Mouse (Mus musculus) testis, adult 2 months (tissue): ENCODE results near the gene Ralgps1. TPM values are rescaled to one million over a fixed set of nuclear protein-coding genes. Genes with fewer than 3 reads are reported as not detected.

Experiments used
- H3K27ac ChIP-seq: fragments of 200-500 bp; 2 replicates; pipeline ENCODE4 v1.5.1; 2012; ENCODE audit warnings: low read depth, low read length; ENCODE audit not compliant: control insufficient read depth, insufficient read depth
- H3K27me3 ChIP-seq: fragments of 200-500 bp; 2 replicates; pipeline ENCODE4 v1.6.1; 2012; ENCODE audit warnings: mild to moderate bottlenecking, low read length, moderate library complexity; ENCODE audit not compliant: control insufficient read depth, insufficient read depth
- H3K36me3 ChIP-seq: fragments of 200-500 bp; 2 replicates; pipeline ENCODE4 v1.6.1; 2012; ENCODE audit warnings: mild to moderate bottlenecking, low read length; ENCODE audit not compliant: control insufficient read depth, insufficient read depth
- H3K4me1 ChIP-seq: fragments of 200-500 bp; 2 replicates; pipeline ENCODE4 v1.6.1; 2012; ENCODE audit warnings: low read length; ENCODE audit not compliant: control insufficient read depth, insufficient read depth
- H3K4me3 ChIP-seq: fragments of 200-500 bp; 2 replicates; pipeline ENCODE4 v1.5.1; 2012; ENCODE audit warnings: low read depth, mild to moderate bottlenecking, low read length, moderate library complexity, mixed read lengths; ENCODE audit not compliant: control insufficient read depth
- CTCF ChIP-seq: fragments of 200-500 bp; IDR thresholded peaks from 2 replicates; pipeline ENCODE4 v1.5.1; 2012; ENCODE audit warnings: low read depth, mild to moderate bottlenecking, inconsistent platforms, low read length, moderate library complexity; ENCODE audit not compliant: control insufficient read depth, insufficient read depth, insufficient replicate concordance
- POLR2A ChIP-seq: fragments of 200-500 bp; IDR thresholded peaks from 2 replicates; pipeline ENCODE4 v1.6.1; 2012; ENCODE audit warnings: low read depth, mild to moderate bottlenecking, inconsistent platforms, low read length, moderate library complexity; ENCODE audit not compliant: control insufficient read depth
- polyA plus RNA-seq: library from polyadenylated mRNA; depleted of rRNA; stranded (reverse); fragments of >200 nt; gene quantifications from 2 replicates; pipeline ENCODE4 v1.2.3, GENCODE M21; 2012

Ralgps1 gene
- polyA plus RNA-seq, 1 experiment = 33.0 TPM

DNA sequence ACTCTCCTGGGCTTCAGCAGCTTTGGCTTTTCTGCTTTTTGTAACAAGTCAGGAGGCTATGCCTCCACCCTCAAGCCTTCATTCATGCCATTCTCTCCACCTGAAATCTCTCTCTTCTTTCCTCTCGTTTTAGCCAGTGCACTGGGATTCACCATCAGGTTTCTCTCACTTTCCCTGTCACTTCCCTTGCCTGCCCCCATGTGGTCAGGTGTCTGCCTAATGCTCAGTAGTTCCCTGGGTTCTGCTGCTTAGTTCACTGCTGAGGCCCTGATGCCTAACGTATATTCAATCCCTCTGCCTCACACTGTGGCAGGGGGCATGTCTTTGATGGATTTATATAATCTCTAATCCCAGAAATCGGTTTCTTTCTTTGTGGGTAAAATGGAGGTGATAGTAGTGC, 29.9 kb upstream of the Ralgps1 start:
- Histone ChIP-seq H3K27ac (no peak overlapping the region), H3K27me3 (no peaks in the 10 kb centered on the region), H3K4me3 (no peak overlapping the region), H3K4me1 (no peaks in the 10 kb centered on the region; the same call in 1 of the 2 replicates), H3K36me3 (no peaks in the 10 kb centered on the region)
- TF ChIP-seq CTCF = no peak
- TF ChIP-seq POLR2A = no peak

DNA sequence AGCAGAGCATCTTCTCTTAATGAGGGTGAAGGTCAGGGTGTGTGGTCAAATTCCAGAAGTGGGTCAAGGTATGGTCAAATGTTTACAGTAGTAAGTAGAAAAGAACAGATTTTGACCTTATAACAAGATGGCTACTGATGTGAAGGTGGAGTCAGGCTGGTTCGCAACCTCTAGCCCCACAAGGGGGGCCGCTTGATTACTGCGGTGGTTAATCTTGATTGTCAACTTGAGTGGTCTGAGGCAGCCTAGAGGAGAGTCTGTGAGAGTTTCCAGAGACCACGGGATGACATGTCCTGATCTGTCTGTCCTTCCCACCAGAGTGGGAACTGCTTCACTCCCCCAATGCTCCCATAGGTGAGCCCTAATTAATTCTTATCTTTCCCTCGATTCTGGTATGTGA, 29.3 kb upstream of the Ralgps1 start:
- H3K27me3 ChIP-seq = no peaks in the 10 kb centered on the region
- H3K36me3 ChIP-seq = no peaks in the 10 kb centered on the region
- no peak for TF ChIP-seq POLR2A
- no peak for TF ChIP-seq CTCF
- no peak overlapping the region for H3K27ac ChIP-seq
- H3K4me1 ChIP-seq = no peaks in the 10 kb centered on the region; the same call in 1 of the 2 replicates
- no peak overlapping the region for H3K4me3 ChIP-seq

DNA sequence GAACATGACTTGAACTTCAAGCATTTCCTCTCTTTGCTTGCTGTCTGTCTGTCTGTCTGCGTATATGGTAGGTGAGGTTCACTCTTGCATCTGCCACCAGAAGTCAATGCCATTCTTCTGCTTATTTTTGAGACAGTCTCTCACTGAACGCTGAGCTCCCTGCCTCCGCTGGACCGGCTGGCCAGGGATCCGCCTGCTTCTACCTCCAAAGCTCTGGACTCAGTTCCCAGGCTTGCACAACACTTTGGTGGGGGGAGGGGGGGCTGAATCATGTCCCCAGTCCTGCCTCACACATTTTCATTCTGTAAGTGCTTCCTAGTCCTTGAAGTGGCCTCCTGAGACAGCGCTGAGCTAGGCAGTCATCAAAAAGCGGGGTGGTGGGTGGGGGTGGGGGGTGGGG, 27.8 kb upstream of the Ralgps1 start:
- TF ChIP-seq CTCF = no peak
- TF ChIP-seq POLR2A = no peak

DNA sequence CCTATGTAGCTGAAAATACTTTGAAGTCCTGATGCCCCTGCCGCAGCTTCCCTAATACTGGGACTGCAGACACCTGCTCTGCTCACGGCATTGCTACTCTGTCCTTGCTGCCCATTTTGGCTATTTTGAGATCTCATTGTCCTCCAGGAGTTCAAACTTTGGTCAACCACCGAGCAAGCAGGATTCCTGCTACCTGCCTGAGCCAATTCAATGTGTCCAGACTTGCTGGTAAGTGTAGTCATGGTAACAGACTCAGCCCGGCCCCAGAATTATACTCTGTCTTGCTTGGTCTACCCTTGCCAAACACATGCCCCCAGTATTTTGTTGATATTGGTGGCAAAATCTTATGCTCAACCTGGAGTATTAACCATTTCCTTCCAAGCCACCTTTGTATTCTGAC, 25.8 kb upstream of the Ralgps1 start:
- Histone ChIP-seq H3K4me3 (no peak overlapping the region), H3K27me3 (no peaks in the 10 kb centered on the region), H3K27ac (no peak overlapping the region), H3K4me1 (no peaks in the 10 kb centered on the region), H3K36me3 (no peaks in the 10 kb centered on the region)
- TF ChIP-seq CTCF (no peak), POLR2A (no peak)

More for the DNA sequence above, 27.8 kb upstream of the Ralgps1 start:
- no peak overlapping the region for H3K4me3 ChIP-seq
- H3K36me3 ChIP-seq = no peaks in the 10 kb centered on the region
- no peaks in the 10 kb centered on the region; the same call in 1 of the 2 replicates for H3K4me1 ChIP-seq
- H3K27me3 ChIP-seq = no peaks in the 10 kb centered on the region
- no peak overlapping the region for H3K27ac ChIP-seq

DNA sequence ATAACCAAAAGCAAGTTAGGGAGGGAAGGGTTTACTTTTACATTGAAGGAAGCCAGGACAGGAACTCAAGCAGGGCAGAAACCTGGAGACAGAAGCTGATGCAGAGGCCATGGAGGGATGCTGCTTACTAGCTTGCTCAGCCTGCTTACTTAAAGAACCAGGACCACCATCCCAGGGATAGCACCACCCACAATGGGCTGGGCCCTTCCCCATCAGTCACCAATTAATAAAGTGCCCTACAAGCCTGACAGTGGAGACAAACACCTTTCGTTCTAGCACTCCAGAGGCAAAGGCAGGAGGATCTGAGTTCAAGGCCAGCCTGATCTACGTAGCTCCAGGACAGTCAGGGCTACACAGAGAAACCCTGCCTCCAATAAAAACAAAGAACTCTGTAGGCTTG, 23.8 kb upstream of the Ralgps1 start:
- no peaks in the 10 kb centered on the region for H3K4me1 ChIP-seq
- no peak overlapping the region for H3K27ac ChIP-seq
- H3K4me3 ChIP-seq = no peak overlapping the region
- TF ChIP-seq POLR2A = no peak
- TF ChIP-seq CTCF = no peak
- H3K27me3 ChIP-seq = no peaks in the 10 kb centered on the region
- no peaks in the 10 kb centered on the region for H3K36me3 ChIP-seq

DNA sequence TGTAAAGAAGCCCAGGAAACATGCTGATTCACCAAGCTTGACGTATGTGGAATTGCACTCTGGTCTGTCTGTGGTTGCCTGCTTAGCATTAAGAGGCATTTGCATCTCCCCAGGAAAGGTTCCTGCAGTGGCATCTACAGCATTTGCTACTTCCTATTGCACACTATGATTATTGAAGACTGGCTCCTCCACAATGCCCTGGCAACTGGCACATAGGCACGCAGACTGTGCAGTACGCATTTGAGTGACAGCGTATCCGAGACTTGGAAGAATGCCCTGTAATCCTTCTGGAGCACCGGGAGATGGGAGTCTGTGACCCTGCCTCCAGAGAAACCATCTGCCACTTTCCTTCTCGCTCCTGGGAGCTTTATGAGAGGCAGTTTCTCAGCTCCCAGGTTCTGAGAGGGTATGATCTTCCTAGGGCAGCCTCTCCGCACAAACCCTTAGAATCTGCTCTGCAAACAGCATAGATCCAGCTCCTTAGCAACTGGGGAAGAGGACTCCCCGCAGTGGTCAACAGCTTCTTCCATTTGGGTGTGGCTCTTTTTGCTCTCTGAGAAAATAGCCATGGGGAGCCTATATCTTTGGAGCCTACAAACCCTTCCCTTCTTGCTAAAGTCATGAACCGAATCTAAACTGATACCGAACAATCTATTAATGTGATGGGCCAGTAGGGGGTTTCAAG, 22.8 kb upstream of the Ralgps1 start:
- no peak for TF ChIP-seq CTCF
- TF ChIP-seq POLR2A = no peak
- no peak overlapping the region for H3K27ac ChIP-seq
- no peaks in the 10 kb centered on the region for H3K27me3 ChIP-seq
- no peaks in the 10 kb centered on the region for H3K36me3 ChIP-seq
- no peaks in the 10 kb centered on the region for H3K4me1 ChIP-seq
- no peak overlapping the region for H3K4me3 ChIP-seq

DNA sequence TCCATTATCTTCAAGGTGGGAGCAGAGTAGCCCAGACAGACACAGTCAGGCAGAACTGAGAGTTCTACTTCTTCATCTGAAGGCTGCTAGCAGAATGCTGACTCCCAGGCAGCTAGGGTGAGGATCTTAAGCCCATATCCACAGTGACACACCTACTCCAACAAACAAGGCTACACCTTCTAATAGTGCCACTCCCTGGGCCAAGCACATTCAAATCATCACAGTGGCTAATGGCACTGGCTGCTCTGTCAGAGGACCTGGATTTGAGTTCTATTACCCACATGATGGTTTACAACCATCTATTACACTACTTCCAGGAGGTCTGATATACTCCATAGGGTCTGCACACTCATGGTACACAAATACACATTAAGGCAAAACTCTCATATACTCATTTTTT, 21.7 kb upstream of the Ralgps1 start:
- Histone ChIP-seq H3K27me3 (no peaks in the 10 kb centered on the region), H3K4me3 (no peak overlapping the region), H3K27ac (no peak overlapping the region), H3K36me3 (no peaks in the 10 kb centered on the region), H3K4me1 (no peaks in the 10 kb centered on the region)
- TF ChIP-seq POLR2A = no peak
- TF ChIP-seq CTCF = no peak
